Mouse (Mus musculus) cerebellum, adult 9-10 months (tissue): ENCODE results near the gene Gm266.
A peak's percentile ranks its signal among the peaks of the same experiment; 100 is the strongest.

Source experiments
- DNase-seq: peaks from one replicate; pipeline ENCODE4 v3.0.0; 2022

The Gm266 gene

DNA sequence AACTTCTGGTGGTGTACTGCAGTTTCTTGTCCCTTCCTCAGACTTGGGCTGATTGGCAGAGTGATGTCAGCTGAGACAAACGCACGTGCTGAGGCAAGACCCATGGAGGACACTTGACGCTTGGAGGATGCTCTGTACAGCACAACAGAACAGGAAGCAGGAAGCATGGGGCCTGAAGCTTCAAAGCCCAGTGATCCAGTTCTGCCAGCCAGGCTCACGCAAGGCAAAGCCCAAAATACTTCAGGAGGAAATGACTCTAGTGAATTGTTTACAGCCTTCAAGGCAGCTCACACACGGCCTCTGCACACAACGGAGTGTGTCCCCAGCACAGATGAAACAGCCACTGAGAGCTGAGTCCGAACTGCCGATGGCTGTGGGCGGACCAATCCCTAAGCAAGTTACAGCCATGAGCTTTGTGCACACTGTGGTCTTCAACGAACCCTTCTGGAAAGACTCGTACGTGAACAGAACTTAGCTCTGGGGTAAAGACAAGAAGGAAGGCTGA, 17.5 kb upstream of the Gm266 start:
- no peak for DNase-seq

DNA sequence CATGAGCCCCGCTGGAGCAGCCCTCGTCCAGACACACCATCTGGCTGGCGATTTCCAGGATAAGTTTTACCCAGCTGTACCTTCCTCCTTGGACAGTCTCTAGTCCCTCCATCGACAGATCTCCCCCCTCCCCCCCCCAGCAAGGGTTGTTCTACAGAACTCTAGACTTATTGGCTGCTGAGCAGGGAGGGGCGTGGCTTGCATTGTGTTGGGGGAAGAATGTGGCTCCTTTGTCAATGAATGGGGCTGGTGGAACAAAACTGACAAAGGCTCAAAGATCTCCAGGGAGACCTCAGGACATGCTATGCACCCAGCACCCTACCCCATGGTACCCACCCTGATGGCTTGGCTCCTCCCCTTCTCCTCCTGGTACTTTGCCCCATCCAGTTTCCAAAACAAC, 15.1 kb upstream of the Gm266 start:
- DNase-seq = peak; percentile 7

DNA sequence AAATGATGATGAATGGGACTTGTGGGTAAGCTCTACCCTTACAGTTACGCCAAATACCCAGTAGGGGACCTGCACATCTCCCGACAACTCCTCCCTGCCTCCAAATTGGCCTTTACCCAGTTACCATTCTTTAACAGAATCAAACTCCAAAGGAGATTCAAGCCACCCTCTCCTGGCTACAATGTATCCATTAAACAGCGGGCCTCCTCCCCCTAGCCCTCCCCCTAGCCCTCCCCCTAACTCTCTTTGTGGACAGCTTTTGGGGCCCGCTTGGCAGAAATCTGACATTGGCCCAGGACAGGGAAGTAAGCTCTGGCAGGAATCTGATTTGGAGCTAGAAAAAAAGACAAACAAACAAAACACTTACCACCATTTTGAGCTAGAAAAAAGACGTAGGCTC, 14.0 kb upstream of the Gm266 start:
- no peak for DNase-seq

DNA sequence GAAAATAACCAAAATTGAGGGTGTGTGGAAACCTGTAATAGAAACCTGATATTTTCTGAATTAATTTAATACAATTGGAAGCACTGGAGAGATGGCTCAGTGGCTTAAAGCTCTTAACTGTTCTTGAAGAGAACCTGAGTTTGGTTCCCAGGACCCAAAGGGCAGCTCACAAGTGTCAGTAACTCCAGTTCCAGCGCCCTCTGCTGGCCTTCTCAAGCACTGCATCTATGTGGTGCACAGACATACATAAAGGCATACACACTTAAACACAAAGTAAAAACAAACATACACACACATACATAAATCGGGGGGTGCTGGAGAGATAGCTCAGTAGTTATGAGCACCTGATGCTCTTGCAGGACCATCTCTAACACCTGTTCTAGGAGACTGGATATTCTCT, 11.5 kb upstream of the Gm266 start:
- no peak for DNase-seq

DNA sequence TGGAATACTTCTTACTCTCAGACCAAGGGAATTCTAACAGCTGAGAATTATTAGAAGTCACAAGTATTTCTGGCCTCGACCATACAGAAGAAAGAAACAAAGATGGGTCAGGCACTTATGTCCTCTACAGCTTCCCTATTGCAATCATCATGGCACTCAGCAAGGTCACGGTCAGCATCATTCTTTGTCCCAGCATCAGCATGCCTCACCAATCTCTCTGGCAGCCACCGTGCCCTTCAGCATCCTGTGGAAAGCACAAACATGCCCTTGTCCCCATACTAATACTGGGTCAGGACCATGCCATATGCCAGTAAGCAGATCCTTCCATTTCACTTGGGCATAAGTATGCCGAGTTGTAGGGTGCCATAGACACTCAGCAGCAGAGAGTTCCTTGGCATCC, 9.3 kb upstream of the Gm266 start:
- no peak for DNase-seq

DNA sequence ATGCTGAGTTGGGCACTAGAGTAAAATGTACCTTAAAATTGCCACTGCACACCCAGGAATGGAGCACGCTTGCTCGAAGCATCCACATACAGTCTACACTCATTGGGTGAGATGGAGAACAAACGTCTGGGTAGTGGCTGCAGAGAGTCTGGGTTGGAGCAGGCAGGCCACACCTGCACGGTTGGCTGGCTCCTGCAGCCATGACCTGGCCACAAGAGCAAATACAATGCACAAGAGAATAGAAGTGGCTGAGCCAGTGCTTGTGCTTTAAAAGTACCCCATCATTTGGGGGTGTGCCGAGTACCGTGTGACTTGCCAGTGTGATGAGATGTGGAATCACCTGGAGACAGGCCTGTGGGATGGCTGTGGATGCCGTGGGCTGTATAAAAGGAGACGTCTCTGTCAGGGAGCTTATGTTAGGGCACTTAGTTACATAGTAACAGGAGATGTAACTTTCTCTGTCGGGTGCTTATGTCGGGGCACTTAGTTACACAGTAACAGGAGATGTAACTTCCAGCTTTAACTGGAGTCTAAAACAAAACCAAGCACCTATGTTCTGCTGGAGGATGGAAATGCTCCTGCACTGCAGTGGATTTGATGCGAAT, 3.7 kb upstream of the Gm266 start:
- DNase-seq = no peak

DNA sequence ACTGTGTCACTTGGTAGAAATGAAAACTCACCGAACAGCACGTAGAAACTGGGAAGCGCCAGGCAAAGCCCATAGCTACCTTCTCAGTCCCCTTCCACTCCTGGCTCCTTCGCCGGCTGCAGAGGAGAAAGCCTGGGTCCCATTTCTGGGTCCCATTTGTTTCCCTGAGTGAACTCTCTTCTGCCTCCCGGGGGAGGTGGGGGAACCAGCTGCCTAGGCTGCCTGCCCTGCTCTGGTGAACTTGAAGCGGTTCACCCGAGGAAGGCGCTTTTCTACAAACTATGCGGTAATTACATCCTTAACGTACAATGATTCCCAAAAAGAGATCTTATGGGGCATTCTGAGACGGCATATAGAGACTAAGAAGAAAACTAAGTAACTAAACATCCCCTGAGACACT, 832 bp upstream of the Gm266 start:
- no peak for DNase-seq

DNA sequence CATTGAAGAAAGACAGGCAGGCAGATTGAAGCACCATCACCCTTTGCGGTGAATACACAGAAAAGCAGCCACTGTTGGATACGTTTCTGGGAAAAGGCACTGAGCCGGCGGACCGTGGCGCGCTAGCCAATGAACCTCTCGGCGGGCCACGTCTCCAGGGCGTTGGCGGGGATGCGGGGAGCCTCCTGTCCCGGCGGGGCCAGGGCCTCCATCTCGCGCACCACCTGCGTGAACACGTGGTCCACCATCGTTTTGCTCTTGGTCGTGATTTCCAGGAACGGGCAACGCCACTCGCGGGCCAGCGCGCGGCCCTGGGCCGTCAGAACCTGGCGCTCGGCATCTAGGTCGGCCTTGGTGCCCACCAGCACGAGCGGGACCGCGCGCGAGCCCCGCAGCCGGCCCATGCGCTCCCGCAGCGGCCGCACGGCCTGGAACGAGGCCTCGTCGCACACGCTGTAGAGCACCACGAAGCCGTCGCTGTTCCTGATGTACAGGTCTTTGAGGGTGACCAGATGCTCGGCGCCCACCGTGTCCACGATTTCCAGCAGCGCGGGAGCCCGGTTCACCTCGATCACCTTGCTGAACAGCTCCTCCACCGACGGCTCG, 474 bp downstream of the Gm266 start:
- DNase-seq = no peak

DNA sequence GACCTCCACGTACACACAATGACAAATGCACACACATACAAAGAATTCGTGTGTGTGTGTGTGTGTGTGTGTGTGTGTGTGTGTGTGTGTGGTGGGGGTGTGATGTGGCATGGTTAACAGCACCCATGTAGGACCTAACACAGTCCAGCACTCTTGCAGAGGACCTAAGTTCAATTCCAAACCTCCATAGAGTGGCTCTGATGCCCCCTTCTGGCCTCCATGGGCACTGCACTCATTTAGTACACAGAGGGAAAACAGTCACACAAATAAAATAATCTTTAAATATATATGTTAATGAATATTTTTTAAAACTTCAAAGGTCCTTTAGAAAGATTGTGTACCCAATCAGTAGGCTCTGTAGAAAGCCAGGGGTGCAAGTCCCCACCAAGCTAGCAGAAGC, 5.7 kb downstream of the Gm266 start:
- DNase-seq = no peak

DNA sequence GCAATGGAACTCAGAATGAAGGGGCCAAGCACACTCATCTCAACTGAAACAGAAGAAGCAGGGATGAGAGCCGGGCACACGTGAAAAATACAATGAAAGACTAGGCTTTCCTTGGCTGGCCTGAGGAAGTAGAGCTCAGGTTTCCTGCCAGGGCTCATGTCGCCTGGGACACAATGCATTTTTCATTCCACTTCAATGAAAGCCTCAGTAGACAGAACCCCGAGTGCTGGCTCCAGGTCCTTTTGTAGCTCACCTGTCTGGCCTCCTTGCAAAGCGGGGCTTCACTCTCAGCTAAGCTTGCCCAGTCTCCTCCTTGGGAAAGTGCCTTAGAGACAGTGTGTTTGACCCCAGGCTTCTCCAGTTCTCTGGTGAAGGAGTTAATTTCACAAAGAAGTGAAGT, 6.7 kb downstream of the Gm266 start:
- no peak for DNase-seq

DNA sequence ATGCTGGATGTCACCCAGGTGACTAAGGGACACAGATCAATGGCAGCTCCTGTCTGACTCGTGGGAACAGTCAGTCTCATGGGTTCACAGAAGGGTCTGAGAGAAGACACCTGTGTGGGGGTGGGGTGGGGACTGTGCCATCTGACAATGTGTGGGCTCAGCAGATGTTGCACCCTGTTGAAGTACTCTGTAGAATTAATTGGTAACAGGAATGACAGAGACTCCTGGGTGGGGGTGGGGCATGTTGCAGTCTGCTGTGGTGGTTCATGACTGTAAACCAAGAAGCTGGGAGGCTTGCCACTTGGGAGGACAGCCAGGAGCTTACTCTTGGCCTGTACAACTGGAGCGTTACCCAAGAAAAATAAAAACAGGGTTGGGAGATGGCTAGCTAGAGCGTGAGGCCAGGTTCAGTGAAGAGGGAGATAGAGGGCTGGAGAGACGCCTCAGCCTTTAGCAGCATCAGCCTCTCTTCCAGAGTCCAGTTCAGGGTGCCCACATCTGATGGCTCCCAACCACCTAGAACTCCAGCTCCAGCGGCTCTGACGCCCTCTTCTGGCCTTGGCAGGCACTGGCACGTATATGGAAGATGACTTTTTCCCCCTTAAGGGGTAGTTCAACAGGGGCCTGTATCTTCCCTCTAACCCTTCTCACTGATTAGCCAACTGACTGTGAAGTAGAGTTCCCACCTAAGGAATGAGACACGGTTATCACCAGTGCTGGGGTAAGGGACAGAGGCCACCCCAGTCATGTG, 10.6 kb downstream of the Gm266 start:
- no peak for DNase-seq

DNA sequence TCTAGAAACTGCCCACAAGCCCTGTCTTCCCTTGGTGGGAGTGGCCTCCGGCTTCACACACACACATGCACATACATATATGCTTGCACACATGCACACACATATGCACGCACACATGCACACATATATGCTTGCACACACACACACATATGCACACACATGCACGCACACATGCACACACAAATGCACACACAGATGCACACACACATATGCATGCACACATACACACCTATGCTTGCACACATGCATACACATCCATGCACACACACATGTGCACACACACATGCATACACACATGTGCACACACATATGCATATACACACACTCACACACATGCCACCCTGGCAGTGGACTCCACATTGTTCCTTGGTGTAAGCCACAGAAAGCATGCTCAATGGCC, 11.2 kb downstream of the Gm266 start:
- DNase-seq = no peak

DNA sequence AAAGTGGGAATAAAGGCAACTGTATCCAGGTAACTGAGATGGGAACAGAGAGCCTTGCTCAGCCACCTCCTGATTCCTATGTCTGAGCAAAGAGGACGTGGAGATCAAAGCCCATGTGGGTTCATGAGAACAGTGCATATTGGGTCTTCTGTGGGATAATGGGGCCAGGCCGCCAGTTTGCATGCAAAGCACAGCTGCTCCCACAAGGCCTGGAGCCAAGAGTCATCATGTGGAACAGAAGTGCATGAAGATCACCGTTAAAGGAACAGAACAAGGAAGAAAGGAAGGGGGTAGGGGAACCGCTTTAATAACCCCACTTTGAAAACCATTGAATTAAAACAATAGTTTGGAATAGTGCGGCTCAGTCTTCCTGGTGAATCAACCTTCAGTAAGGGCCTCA, 12.7 kb downstream of the Gm266 start:
- DNase-seq = no peak

DNA sequence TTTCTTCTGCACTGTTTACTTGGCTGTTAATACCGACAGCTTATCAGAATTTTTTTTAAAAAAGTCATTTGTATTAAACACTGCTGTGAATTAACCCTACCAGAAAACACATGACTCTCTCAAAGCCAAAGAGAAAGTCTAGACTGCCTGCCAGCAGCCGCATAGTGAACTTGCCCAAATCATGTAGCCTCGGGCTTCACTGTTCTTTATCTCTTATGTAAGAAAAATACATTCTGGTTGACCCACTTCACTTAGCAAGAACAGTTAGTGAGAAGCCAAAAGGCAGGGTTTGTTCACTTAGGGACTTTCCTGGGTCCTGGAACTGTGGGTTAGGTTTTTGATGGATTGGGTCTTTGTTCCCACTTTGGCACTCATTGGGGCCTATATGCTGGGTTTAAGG, 13.9 kb downstream of the Gm266 start:
- DNase-seq = no peak

DNA sequence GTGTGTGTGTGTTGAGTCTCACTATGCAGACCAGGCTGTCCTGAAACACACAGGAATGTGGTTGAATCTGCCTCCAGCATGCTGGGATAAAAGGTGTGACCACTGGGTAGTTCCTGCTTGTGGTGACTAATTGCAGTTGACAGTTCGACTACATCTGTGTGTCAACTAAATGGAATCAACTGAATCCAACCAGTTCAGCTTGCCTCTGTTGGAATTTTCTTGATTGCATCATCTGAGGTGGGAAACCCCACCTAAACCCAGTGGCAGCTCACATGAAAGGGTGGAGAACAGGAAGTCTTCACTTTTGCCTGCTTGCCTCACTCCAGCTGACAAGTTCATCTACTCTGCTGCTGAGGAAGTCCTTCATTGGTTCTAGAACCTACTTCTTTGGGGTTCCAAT, 14.5 kb downstream of the Gm266 start:
- DNase-seq = no peak

DNA sequence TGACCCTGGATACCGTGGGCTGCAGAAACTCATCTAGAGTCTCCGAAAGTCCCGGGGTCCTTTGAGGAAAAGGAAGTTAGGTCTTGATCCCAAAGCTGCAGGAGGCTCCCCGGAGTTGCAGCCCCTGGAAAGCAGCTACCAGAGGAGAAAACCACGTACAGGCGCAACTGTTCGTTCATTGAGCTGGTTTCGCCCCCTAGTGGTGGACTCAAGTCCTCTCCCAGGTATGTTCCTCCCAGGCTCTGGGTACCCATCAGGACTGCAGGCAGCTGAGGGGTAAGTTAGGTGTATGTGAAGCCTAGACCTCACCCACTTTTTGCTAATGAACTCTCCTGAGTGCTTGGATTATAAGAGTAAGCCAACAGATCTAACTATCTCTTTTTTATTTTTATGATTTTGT, 16.1 kb downstream of the Gm266 start:
- peak; percentile 71 for DNase-seq

DNA sequence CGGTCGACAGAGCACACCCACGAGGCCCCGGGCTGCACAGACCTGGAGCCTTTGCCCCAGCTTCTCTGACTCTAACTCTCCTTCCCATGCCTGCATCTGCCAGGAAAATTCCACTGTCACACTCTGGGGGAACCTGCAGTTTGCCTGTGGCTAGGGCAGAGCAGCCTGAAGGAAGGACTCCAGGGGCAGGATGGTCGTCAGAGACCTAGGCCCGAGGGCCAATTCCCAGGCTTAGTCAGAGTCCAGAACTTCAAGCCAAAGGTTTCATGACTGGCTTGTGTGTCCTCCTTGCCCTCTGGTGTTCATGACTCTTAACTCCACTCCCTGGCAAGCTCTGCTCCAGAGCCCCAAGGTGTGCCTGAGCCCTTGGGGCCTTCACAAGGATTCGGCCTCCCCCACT, 17.4 kb downstream of the Gm266 start:
- DNase-seq = no peak

DNA sequence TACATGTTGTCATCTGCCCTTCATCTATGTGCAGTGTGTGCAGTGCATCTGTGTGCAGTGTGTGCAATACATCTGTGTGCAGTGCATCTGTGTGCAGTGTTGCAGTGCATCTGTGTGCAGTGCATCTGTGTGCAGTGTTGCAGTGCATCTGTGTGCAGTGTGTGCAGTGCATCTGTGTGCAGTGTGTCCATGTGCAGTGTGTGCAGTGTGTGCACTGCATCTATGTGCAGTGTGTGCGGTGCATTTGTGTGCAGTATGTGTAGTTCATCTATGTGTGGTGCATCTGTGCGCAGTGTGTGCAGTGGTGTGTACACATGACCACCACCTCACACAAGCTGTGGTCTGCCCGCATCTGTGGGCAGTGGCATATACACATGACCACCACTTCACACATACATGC, 19.3 kb downstream of the Gm266 start:
- no peak for DNase-seq

DNA sequence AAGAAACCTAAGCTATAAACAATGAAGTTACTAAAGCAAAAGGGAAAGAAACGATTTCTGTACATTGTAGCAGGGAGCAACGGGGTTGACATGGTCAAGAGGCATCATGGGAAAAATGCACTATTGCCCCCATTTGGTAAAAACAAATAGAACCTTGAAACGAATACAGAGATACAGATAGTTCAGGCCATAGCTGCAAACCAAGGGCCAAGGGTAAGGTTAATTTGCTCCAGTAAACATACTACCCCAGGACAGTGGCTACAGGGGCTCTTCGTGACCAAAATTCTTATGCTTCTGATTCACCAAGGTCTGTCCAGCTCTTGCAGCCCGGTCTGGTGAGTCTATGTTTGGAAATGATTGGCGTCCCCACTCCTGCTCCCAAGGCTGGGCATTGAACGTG, 22.1 kb downstream of the Gm266 start:
- no peak for DNase-seq

DNA sequence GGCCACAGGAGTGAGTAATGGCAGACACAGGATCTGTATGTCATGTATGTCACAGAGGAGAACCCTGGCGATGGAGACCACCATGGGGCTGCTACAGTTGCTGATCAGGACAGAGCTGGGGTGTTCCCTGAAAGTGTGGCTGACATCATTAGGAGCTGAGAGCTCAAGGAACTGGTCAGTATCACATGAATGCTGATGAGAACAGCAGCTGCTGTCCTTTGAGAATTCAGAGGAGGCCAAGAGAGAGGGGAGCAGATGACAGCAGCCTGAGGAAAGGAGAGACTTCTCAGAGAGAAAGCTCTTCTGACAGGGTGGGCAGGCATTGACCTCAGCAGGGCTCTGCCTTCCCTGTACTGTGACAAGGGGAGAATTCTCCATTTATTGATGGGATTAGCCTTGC, 27.9 kb downstream of the Gm266 start:
- DNase-seq = no peak

DNA sequence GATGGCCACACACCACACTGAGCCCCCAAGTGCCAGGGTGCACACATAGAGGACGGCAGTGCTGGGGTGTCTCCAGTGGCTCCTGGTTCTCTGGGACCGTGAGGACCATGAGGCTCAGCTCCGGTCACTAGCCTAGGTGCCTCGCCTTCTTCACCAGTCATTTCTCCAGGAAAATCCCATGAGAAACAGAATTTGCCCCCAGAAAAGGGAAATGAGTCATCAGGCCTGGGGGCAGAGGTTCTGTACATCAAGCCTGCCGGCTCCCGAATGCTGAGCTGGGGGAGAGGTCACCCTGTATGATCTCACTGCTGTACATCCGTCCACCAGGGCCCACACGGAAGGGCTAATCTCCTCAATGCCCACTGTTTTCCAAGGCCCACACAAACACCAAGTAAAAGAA, 29.8 kb downstream of the Gm266 start:
- DNase-seq = no peak

DNA sequence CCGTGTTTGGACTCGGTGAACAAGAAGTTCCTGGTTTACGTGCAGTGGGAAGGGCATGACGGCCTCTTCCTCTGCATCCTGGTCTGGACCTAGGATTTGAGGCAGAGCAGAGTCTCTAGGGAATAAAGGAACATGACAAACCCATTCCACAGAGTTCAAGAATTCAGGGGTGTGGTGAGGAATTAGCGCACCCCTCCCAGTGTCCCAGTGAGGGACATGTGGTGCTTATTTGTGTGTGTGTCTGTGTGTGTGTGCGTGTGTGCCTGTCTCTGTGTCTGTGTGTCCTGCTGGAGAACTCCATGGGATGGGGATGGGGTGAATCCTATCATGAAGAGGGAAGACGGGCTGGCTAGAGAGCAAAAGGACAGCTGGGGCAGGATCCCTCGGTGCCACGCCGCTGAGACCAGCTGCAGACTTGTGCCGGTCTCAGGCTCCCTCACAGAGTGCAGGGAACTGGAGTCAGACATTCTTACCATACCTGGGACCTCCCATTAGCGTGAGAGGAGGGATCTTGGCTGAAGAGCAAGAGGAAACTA, 30.2 kb downstream of the Gm266 start:
- DNase-seq = no peak

DNA sequence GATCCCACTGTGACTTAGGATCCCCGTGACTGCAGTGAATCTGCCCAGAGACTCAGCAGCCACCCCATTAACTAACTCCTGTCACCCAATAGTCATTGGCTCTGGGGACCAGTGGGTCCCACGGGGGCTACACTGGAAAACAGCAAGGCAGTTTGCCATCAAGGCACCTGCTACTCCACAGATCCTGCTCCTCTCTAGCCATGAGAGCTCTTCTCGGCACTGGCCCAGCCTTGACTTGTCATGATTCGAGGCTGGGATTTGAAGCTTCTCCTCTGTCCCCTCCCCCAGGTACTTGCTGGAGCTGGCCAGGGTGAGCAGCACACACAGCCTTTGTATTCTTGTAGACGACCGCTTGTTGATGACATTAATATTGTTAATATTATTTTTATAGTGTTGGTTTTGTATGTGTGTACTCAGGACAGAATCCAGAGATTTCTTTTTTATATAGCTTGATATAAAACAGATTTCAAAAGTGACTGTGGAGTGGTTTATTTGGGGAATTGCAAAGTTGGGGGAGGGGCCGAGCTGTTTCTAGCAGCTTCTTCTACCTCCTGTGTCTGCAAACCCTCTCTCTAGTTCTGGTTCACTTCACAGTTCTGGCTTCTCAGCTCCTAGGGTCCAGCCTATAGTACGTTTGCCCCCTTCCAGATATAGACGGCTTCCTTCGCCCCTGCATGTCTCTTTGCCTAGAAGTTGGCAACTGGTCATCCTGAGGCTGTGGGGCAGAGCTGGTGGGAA, 30.9 kb downstream of the Gm266 start:
- no peak for DNase-seq

DNA sequence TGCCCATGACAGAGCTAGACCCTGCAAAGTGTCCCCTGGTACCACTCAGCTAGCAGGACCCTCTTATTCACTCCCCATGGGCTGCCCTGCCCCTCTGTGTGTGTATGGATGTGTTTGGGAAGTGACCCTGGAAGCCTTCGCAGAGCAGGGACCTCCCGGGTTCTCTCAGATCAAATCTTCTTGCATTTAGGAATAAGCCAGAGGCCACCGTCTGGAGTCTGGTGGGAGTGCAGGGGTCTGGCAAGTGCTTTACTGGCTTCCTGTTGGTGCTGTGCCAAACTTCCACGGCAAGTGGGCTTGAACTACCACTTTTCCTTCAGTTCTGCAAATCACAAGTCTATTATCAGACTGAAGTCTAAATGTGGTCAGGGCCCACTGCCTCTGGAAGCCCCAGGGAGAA, 31.6 kb downstream of the Gm266 start:
- DNase-seq = no peak
